Mouse (Mus musculus) MEL (cell line): ENCODE data around the gene B3gat1. TPM values are rescaled to one million over a fixed set of nuclear protein-coding genes. Genes with fewer than 3 reads are reported as not detected.

Source experiments
- DNase-seq: peaks from one replicate; pipeline ENCODE4 v3.0.0; 2011; ENCODE audit warnings: low read depth, low spot score
- H3K27ac ChIP-seq: 2 replicates; pipeline ENCODE4 v1.5.1; 2012; ENCODE audit warnings: low read depth, mild to moderate bottlenecking, control low read depth, low read length, moderate library complexity; ENCODE audit not compliant: control insufficient read depth
- H3K27me3 ChIP-seq, 2 experiments: fragments of 150-350 bp in 1 of 2; sonication (generic) in 1 of 2; 2 replicates each; pipeline ENCODE4 v1.6.1; 2012; ENCODE audit warnings: low read length in 2 of 2, mild to moderate bottlenecking in 2 of 2, improper control_type of control experiment in 1 of 2, moderate library complexity in 1 of 2; ENCODE audit not compliant: insufficient read depth in 2 of 2, control insufficient read depth in 1 of 2
- H3K36me3 ChIP-seq, 2 experiments: 2 replicates each; pipeline ENCODE4 v1.6.1; 2012 to 2014; ENCODE audit warnings: low read length in 2 of 2, improper control_type of control experiment in 1 of 2, inconsistent platforms in 1 of 2, mild to moderate bottlenecking in 1 of 2; ENCODE audit not compliant: insufficient read depth in 2 of 2, control insufficient read depth in 1 of 2
- H3K4me1 ChIP-seq, 2 experiments: fragments of 150-350 bp in 1 of 2; sonication (generic) in 1 of 2; 2 replicates each; pipeline ENCODE4 v1.6.1; 2012; ENCODE audit warnings: low read length in 2 of 2, improper control_type of control experiment in 1 of 2, mild to moderate bottlenecking in 1 of 2; ENCODE audit not compliant: insufficient read depth in 2 of 2, control insufficient read depth in 1 of 2
- H3K4me3 ChIP-seq, 2 experiments: fragments of 150-350 bp in 1 of 2; sonication (generic) in 1 of 2; 2 replicates each; pipeline ENCODE4 v1.5.1; 2012; ENCODE audit warnings: low read depth in 2 of 2, low read length in 2 of 2, mild to moderate bottlenecking in 2 of 2, moderate library complexity in 2 of 2, control low read depth in 1 of 2, improper control_type of control experiment in 1 of 2; ENCODE audit not compliant: control insufficient read depth in 1 of 2, insufficient read depth in 1 of 2
- H3K79me2 ChIP-seq: 2 replicates; pipeline ENCODE4 v1.6.1; 2012; ENCODE audit warnings: mild to moderate bottlenecking, low read length, moderate library complexity; ENCODE audit not compliant: control insufficient read depth, poor library complexity, insufficient read depth
- H3K9ac ChIP-seq: 2 replicates; pipeline ENCODE4 v1.6.1; 2012; ENCODE audit warnings: low read depth, mild to moderate bottlenecking, control low read depth, low read length, moderate library complexity; ENCODE audit not compliant: control insufficient read depth, poor library complexity, severe bottlenecking
- H3K9me3 ChIP-seq: fragments of 150-350 bp; sonication (generic); replicated peaks from 2 replicates; pipeline ENCODE4 v1.6.1; 2012; ENCODE audit warnings: mild to moderate bottlenecking, low read length, improper control_type of control experiment, moderate library complexity; ENCODE audit not compliant: insufficient read depth
- CHD1 ChIP-seq: IDR thresholded peaks from 2 replicates; pipeline ENCODE4 v1.6.1; 2012; ENCODE audit warnings: low read depth, mild to moderate bottlenecking, inconsistent platforms, low read length, improper control_type of control experiment
- CTCF ChIP-seq, 3 experiments: IDR thresholded peaks in 2 of 3; conservative IDR thresholded peaks in 1 of 3; 2 replicates each; pipeline ENCODE4 v1.5.1; 2011 to 2012; ENCODE audit warnings: low read length in 3 of 3, low read depth in 2 of 3, mild to moderate bottlenecking in 2 of 3, improper control_type of control experiment in 1 of 3, inconsistent platforms in 1 of 3, mixed read lengths in 1 of 3, moderate library complexity in 1 of 3; ENCODE audit not compliant: control insufficient read depth in 1 of 3, insufficient read depth in 1 of 3, poor library complexity in 1 of 3, severe bottlenecking in 1 of 3
- ELF1 ChIP-seq: IDR thresholded peaks from 2 replicates; pipeline ENCODE4 v1.6.1; 2014; ENCODE audit warnings: low read depth, mild to moderate bottlenecking, inconsistent platforms, low read length, improper control_type of control experiment, moderate library complexity
- GABPA ChIP-seq: IDR thresholded peaks from 2 replicates; pipeline ENCODE4 v1.6.1; 2012; ENCODE audit warnings: low read depth, mild to moderate bottlenecking, inconsistent platforms, low read length, improper control_type of control experiment, moderate library complexity
- JUND ChIP-seq: IDR thresholded peaks from 2 replicates; pipeline ENCODE4 v1.6.1; 2011; ENCODE audit warnings: low read depth, mild to moderate bottlenecking, improper control_type of control experiment, low read length
- KAT2A ChIP-seq: conservative IDR thresholded peaks from 2 replicates; pipeline ENCODE4 v1.6.1; 2012; ENCODE audit warnings: low read depth, low read length, improper control_type of control experiment, inconsistent platforms
- MAZ ChIP-seq: IDR thresholded peaks from 2 replicates; pipeline ENCODE4 v1.6.1; 2012; ENCODE audit warnings: low read depth, mild to moderate bottlenecking, inconsistent platforms, low read length, improper control_type of control experiment
- MEF2A ChIP-seq: IDR thresholded peaks from 2 replicates; pipeline ENCODE4 v1.6.1; 2014; ENCODE audit warnings: low read depth, mild to moderate bottlenecking, inconsistent platforms, low read length, improper control_type of control experiment; ENCODE audit not compliant: poor library complexity, insufficient replicate concordance, severe bottlenecking; ENCODE audit errors: extremely low read depth
- MYB ChIP-seq: IDR thresholded peaks from 2 replicates; pipeline ENCODE4 v1.6.1; 2011; ENCODE audit warnings: mild to moderate bottlenecking, low read depth, low read length, improper control_type of control experiment
- MYC ChIP-seq: IDR thresholded peaks from 2 replicates; pipeline ENCODE4 v1.6.1; 2011; ENCODE audit warnings: low read depth, mild to moderate bottlenecking, low read length, improper control_type of control experiment, moderate library complexity
- NRF1 ChIP-seq: IDR thresholded peaks from 2 replicates; pipeline ENCODE4 v1.6.1; 2014; ENCODE audit warnings: low read depth, mild to moderate bottlenecking, inconsistent platforms, low read length, improper control_type of control experiment, moderate library complexity; ENCODE audit not compliant: poor library complexity, insufficient read depth, severe bottlenecking
- POLR2AphosphoS2 ChIP-seq: IDR thresholded peaks from 2 replicates; pipeline ENCODE4 v1.6.1; 2011; ENCODE audit warnings: low read length, improper control_type of control experiment
- POLR2AphosphoS5 ChIP-seq: IDR thresholded peaks from 2 replicates; pipeline ENCODE4 v1.6.1; 2012; ENCODE audit warnings: low read depth, borderline replicate concordance, mild to moderate bottlenecking, inconsistent platforms, low read length, moderate library complexity, mixed read lengths
- RCOR1 ChIP-seq: IDR thresholded peaks from 2 replicates; pipeline ENCODE4 v1.6.1; 2012; ENCODE audit warnings: low read depth, mild to moderate bottlenecking, inconsistent platforms, low read length, improper control_type of control experiment
- TAL1 ChIP-seq: IDR thresholded peaks from 2 replicates; pipeline ENCODE4 v1.6.1; 2012; ENCODE audit warnings: mild to moderate bottlenecking, inconsistent platforms, low read length, moderate library complexity, mixed read lengths
- UBTF ChIP-seq: IDR thresholded peaks from 2 replicates; pipeline ENCODE4 v1.6.1; 2012; ENCODE audit warnings: low read depth, mild to moderate bottlenecking, inconsistent platforms, low read length, improper control_type of control experiment, moderate library complexity, borderline replicate concordance; ENCODE audit not compliant: insufficient read depth
- ZC3H11A ChIP-seq: IDR thresholded peaks from 2 replicates; pipeline ENCODE4 v1.6.1; 2012; ENCODE audit warnings: low read depth, mild to moderate bottlenecking, inconsistent platforms, low read length, improper control_type of control experiment
- ZKSCAN1 ChIP-seq: IDR thresholded peaks from 2 replicates; pipeline ENCODE4 v1.6.1; 2012; ENCODE audit warnings: low read depth, mild to moderate bottlenecking, inconsistent platforms, low read length, improper control_type of control experiment, moderate library complexity
- ZMIZ1 ChIP-seq: IDR thresholded peaks from 2 replicates; pipeline ENCODE4 v1.6.1; 2012; ENCODE audit warnings: low read depth, mild to moderate bottlenecking, inconsistent platforms, low read length, improper control_type of control experiment, moderate library complexity
- polyA plus RNA-seq, 2 experiments: library from polyadenylated mRNA; stranded (reverse) in 1 of 2; unstranded in 1 of 2; fragments of >175 nt in 1 of 2; fragments of >200 nt in 1 of 2; gene quantifications; 2 replicates each; pipeline versions ENCODE4 v1.2.1 to v1.2.4; 2012; ENCODE audit warnings: low replicate concordance in 2 of 2, low read depth in 1 of 2; ENCODE audit not compliant: insufficient read length in 2 of 2, insufficient read depth in 1 of 2, missing spikeins in 1 of 2
- total RNA-seq: library from RNA; depleted of rRNA; stranded (reverse); fragments of 300-350 nt; gene quantifications from 2 replicates; pipeline ENCODE4 v1.2.3, GENCODE M21; 2012

Gene B3gat1
- total and polyA plus RNA-seq, 3 experiments: not detected

DNA sequence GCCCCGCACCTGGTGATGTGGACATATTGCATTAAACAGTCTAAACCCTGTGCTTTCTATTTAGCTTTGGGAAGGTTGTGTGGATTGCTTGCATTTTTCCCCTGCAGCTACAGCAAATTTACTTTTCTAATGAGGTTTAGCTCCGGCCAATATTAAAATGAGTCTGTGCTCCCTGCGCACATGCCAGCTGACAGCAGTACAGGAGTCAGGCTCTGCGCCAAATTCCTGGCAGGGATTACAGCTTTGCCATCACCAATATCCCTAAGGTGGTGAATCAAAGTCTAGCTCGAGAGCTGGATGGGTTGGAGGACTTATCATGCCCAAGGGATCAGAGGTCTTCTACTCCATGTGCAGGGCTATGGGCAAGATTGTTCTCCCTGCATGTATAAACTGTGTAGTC is 3.6 kb downstream of the B3gat1 start:
- no peaks in the 10 kb centered on the region for H3K27me3 ChIP-seq
- no peak for DNase-seq
- no peaks in the 10 kb centered on the region for H3K9me3 ChIP-seq
- no peak overlapping the region for H3K4me3 ChIP-seq
- H3K27ac ChIP-seq: no peak overlapping the region
- no peaks in the 10 kb centered on the region for H3K79me2 ChIP-seq
- H3K4me1 ChIP-seq: no peaks in the 10 kb centered on the region
- no peaks in the 10 kb centered on the region for H3K36me3 ChIP-seq
- TF ChIP-seq NRF1: no peak
- no peak for TF ChIP-seq POLR2AphosphoS2
- TF ChIP-seq ZMIZ1: no peak
- no peak for TF ChIP-seq GABPA
- TF ChIP-seq CTCF (IDR thresholded peaks at IDR 0.05 in 2 of 3, conservative IDR thresholded peaks at IDR 0.05 in 1 of 3; ENCODE audit: control insufficient read depth in 1 of 3, insufficient read depth in 1 of 3, low read depth in 2 of 3, low read length in 3 of 3, poor library complexity in 1 of 3, severe bottlenecking in 1 of 3): no peak
- no peak for TF ChIP-seq CHD1
- TF ChIP-seq POLR2AphosphoS5: no peak
- no peak for TF ChIP-seq ZC3H11A
- TF ChIP-seq MYC: no peak
- TF ChIP-seq ZKSCAN1: no peak
- no peak for TF ChIP-seq MYB
- no peak for TF ChIP-seq JUND
- TF ChIP-seq UBTF: no peak
- no peak for TF ChIP-seq TAL1
- no peak for TF ChIP-seq MEF2A
- no peak for TF ChIP-seq ELF1
- TF ChIP-seq KAT2A: no peak
- no peak for TF ChIP-seq RCOR1
- no peak overlapping the region for H3K9ac ChIP-seq

DNA sequence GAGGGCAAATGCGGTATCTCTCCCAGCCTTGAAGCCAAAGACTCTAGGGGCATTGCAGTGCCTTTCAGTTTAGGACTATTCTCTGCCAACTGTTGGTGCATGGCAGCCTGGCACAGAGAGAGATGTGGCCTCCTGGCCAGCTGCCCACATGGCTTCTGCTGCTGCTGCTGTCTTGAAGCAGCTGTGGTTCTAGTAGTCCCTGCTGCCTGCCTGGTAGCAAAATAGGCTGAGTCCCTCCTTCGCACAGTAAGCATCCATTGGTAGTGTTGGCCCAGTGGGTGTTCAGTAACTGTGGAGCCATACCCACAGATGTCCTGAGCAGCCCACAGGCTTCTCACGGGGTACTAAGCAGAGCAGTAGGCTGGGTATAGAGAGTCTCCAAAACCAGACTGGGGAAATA is 9.3 kb downstream of the B3gat1 start:
- DNase-seq: no peak
- H3K9me3 ChIP-seq: no peaks in the 10 kb centered on the region
- H3K27ac ChIP-seq: no peak overlapping the region
- H3K27me3 ChIP-seq: no peaks in the 10 kb centered on the region
- no peak overlapping the region for H3K4me3 ChIP-seq
- H3K9ac ChIP-seq: no peak overlapping the region
- no peaks in the 10 kb centered on the region for H3K36me3 ChIP-seq
- TF ChIP-seq MAZ (no peak), NRF1 (no peak), KAT2A (no peak), CTCF (IDR thresholded peaks at IDR 0.05 in 2 of 3, conservative IDR thresholded peaks at IDR 0.05 in 1 of 3; ENCODE audit: control insufficient read depth in 1 of 3, insufficient read depth in 1 of 3, low read depth in 2 of 3, low read length in 3 of 3, poor library complexity in 1 of 3, severe bottlenecking in 1 of 3) (no peak)
- H3K4me1 ChIP-seq: no peaks in the 10 kb centered on the region
- H3K79me2 ChIP-seq: no peaks in the 10 kb centered on the region
